Mouse (Mus musculus) embryonic facial prominence, embryonic 14.5 days (tissue): ENCODE measurements around the gene Zfp882. TPM values are rescaled to one million over a fixed set of nuclear protein-coding genes. Genes with fewer than 3 reads are reported as not detected.

ENCODE experiments used
- ATAC-seq: fragments of 200-750 bp; cut with Nextera tagmentation; 2 replicates; pipeline ENCODE4 v1.8.0; 2017; ENCODE audit warnings: low read depth, moderate number of reproducible peaks, moderate TSS enrichment
- DNase-seq: peaks from one replicate; pipeline ENCODE4 v3.0.0-alpha.2; 2015; ENCODE audit warnings: low spot score
- H3K27ac ChIP-seq: fragments of 300-500 bp; sonication (generic); replicated peaks from 2 replicates; pipeline ENCODE4 v1.5.1; 2014; ENCODE audit warnings: low read depth, mild to moderate bottlenecking, low read length, moderate library complexity
- H3K27me3 ChIP-seq: fragments of 300-500 bp; sonication (generic); replicated peaks from 2 replicates; pipeline ENCODE4 v1.6.1; 2014; ENCODE audit warnings: low read length; ENCODE audit not compliant: control insufficient read depth, insufficient read depth
- H3K36me3 ChIP-seq: fragments of 300-500 bp; sonication (generic); 2 replicates; pipeline ENCODE4 v1.6.1; 2014; ENCODE audit warnings: low read length, mixed read lengths; ENCODE audit not compliant: control insufficient read depth, insufficient read depth
- H3K4me1 ChIP-seq: fragments of 300-500 bp; sonication (generic); 2 replicates; pipeline ENCODE4 v1.6.1; 2014; ENCODE audit warnings: antibody characterized with exemption, low read length; ENCODE audit not compliant: control insufficient read depth, insufficient read depth
- H3K4me2 ChIP-seq: fragments of 300-500 bp; sonication (generic); 2 replicates; pipeline ENCODE4 v1.6.1; 2014; ENCODE audit warnings: low read depth, mild to moderate bottlenecking, low read length, moderate library complexity, mixed read lengths
- H3K4me3 ChIP-seq: fragments of 300-500 bp; sonication (generic); 2 replicates; pipeline ENCODE4 v1.5.1; 2014; ENCODE audit warnings: low read depth, mild to moderate bottlenecking, low read length
- H3K9ac ChIP-seq: fragments of 300-500 bp; sonication (generic); 2 replicates; pipeline ENCODE4 v1.6.1; 2014; ENCODE audit warnings: low read depth, mild to moderate bottlenecking, low read length, moderate library complexity, mixed read lengths
- H3K9me3 ChIP-seq: fragments of 300-500 bp; sonication (generic); 2 replicates; pipeline ENCODE4 v1.6.1; 2016; ENCODE audit warnings: low read length; ENCODE audit not compliant: control insufficient read depth
- WGBS: fragments of 180-500 bp; shearing (Covaris S2); extraction: QIAGEN DNeasy Blood & Tissue Kit; methylation state at CpG from one replicate; pipeline ENCODE4 v1.1.7; 2014; 5-methylcytosine and 5-hydroxymethylcytosine counted together
- polyA plus RNA-seq: library from polyadenylated mRNA; unstranded; fragments of >200 nt; fragmentation: Nextera tagmentation; extraction: Ambion mirVana; gene quantifications from 2 replicates; pipeline ENCODE4 v1.2.1, GENCODE M21; 2014

Zfp882 gene
- polyA plus RNA-seq, 1 experiment from 2014 or later = 3.9 TPM

GRCm38 (mm10) chr8:71964051-71964450 lies 55.6 kb downstream of the Zfp882 start:
- H3K27me3 ChIP-seq = no peaks in the 10 kb centered on the region
- peaks cover 46% of the 10 kb centered on the region for H3K36me3 ChIP-seq
- 96% methylated on average over 3 of the region's 3 CpGs for WGBS
- H3K4me1 ChIP-seq = no peaks in the 10 kb centered on the region
- DNase-seq (no peak), ATAC-seq (no peak)
- H3K4me3 ChIP-seq = no peak overlapping the region
- no peak overlapping the region for H3K9ac ChIP-seq
- H3K9me3 ChIP-seq = peaks cover 14% of the 10 kb centered on the region; the same call in 1 of the 2 replicates
- H3K4me2 ChIP-seq = no peak overlapping the region
- no peak overlapping the region for H3K27ac ChIP-seq

- H3K27me3 ChIP-seq = no peaks in the 10 kb centered on the region
- peaks cover 56% of the 10 kb centered on the region for H3K36me3 ChIP-seq
- no peak for ATAC-seq
- H3K4me2 ChIP-seq = no peak overlapping the region
- no peaks in the 10 kb centered on the region for H3K4me1 ChIP-seq
- no peak overlapping the region for H3K4me3 ChIP-seq
- H3K27ac ChIP-seq = no peak overlapping the region
- 88% methylated on average over 2 of the region's 2 CpGs for WGBS
- H3K9ac ChIP-seq = no peak overlapping the region
- no peak for DNase-seq
- H3K9me3 ChIP-seq = peaks cover 14% of the 10 kb centered on the region; the same call in 1 of the 2 replicates
Observed at GRCm38 (mm10) chr8:71965166-71965565, 56.8 kb downstream of the Zfp882 start.

Other genes starting within 250 kb of the Zfp882 start
- 1.1 and 1.4 TPM in 2 replicates for gene Unc13a, start 236.9 kb upstream of the Zfp882 start, polyA plus RNA-seq
- 4.8 and 5.2 TPM in 2 replicates for gene Jak3, start 232.3 kb upstream of the Zfp882 start, polyA plus RNA-seq
- 1.0 TPM in 1 of 2 replicates, not detected in the other for gene Insl3, start 219.4 kb upstream of the Zfp882 start, polyA plus RNA-seq
- gene B3gnt3, start 206.8 kb upstream of the Zfp882 start, polyA plus RNA-seq = 0.84 and 0.87 TPM in 2 replicates
- gene Fcho1, start 182.9 kb upstream of the Zfp882 start, polyA plus RNA-seq = 2.6 and 2.7 TPM in 2 replicates
- gene Zfp709, start 26.6 kb upstream of the Zfp882 start, polyA plus RNA-seq = 7.1 and 7.9 TPM in 2 replicates
- 18.7 and 20.6 TPM in 2 replicates for gene Zfp617, start within 50 bp of the Zfp882 start, polyA plus RNA-seq
- 16.2 and 16.7 TPM in 2 replicates for gene Zfp961, start 42.4 kb downstream of the Zfp882 start, polyA plus RNA-seq
- gene Cyp4f18, start 101.0 kb downstream of the Zfp882 start, polyA plus RNA-seq = 1.0 and 1.7 TPM in 2 replicates
- not detected in 2 replicates for gene Olfr372, start 132.6 kb downstream of the Zfp882 start, polyA plus RNA-seq
- not detected in 2 replicates for gene Olfr373, start 174.6 kb downstream of the Zfp882 start, polyA plus RNA-seq
- gene Olfr374, start 198.4 kb downstream of the Zfp882 start, polyA plus RNA-seq = 0.03 and 0.17 TPM in 2 replicates
- gene Tpm4, start 226.4 kb downstream of the Zfp882 start, polyA plus RNA-seq = 572 and 613 TPM in 2 replicates